Mouse (Mus musculus) olfactory bulb, adult 2 months (tissue): ENCODE data around the gene Pusl1. TPM values are rescaled to one million over a fixed set of nuclear protein-coding genes. Genes with fewer than 3 reads are reported as not detected.

Source experiments
- H3K27ac ChIP-seq: fragments of 200-500 bp; 2 replicates; pipeline ENCODE4 v1.5.1; 2012; ENCODE audit warnings: low read depth, low read length; ENCODE audit not compliant: insufficient read depth
- H3K4me1 ChIP-seq: fragments of 200-500 bp; 2 replicates; pipeline ENCODE4 v1.6.1; 2012; ENCODE audit warnings: low read length; ENCODE audit not compliant: control insufficient read depth, insufficient read depth
- H3K4me3 ChIP-seq: fragments of 200-500 bp; 2 replicates; pipeline ENCODE4 v1.5.1; 2012; ENCODE audit warnings: mild to moderate bottlenecking, low read depth, low read length, moderate library complexity; ENCODE audit not compliant: insufficient read depth
- CTCF ChIP-seq: fragments of 200-500 bp; IDR thresholded peaks from 2 replicates; pipeline ENCODE4 v1.5.1; 2012; ENCODE audit warnings: low read depth, mild to moderate bottlenecking, low read length, moderate library complexity; ENCODE audit not compliant: insufficient read depth
- POLR2A ChIP-seq: fragments of 200-500 bp; IDR thresholded peaks from 2 replicates; pipeline ENCODE4 v1.6.1; 2012; ENCODE audit warnings: mild to moderate bottlenecking, low read depth, low read length, moderate library complexity; ENCODE audit not compliant: insufficient read depth
- WGBS: fragments of 180-500 bp; shearing (Covaris S2); methylation state at CpG from one replicate; pipeline ENCODE4 v1.1.7; 2018; 5-methylcytosine and 5-hydroxymethylcytosine counted together
- polyA plus RNA-seq: library from polyadenylated mRNA; stranded (reverse); fragments of >200 nt; gene quantifications from 2 replicates; pipeline ENCODE4 v1.2.4, GENCODE M21; 2012; ENCODE audit warnings: low replicate concordance; ENCODE audit not compliant: missing spikeins, insufficient read depth, insufficient read length

The Pusl1 gene
- polyA plus RNA-seq, 1 experiment = not detected

- 24% methylated on average over 3 of the region's 3 CpGs for WGBS
- Histone ChIP-seq H3K4me1 (peaks cover 7% of the 10 kb centered on the region; the same call in 1 of the 2 replicates), H3K4me3 (no peak overlapping the region), H3K27ac (no peak overlapping the region)
- TF ChIP-seq CTCF = no peak
- TF ChIP-seq POLR2A = no peak
These were observed 9.6 kb upstream of the Pusl1 start for GRCm38 (mm10) chr4:155901205-155901604.

GRCm38 (mm10) chr4:155899355-155899754 lies 7.8 kb upstream of the Pusl1 start:
- TF ChIP-seq POLR2A (no peak), CTCF (no peak)
- Histone ChIP-seq H3K4me1 (peaks cover 21% of the 10 kb centered on the region), H3K4me3 (no peak overlapping the region), H3K27ac (no peak overlapping the region)
- 90% methylated on average over 7 of the region's 7 CpGs for WGBS

- TF ChIP-seq CTCF (no peak), POLR2A (no peak)
- H3K4me1 ChIP-seq = peaks cover 31% of the 10 kb centered on the region
- H3K4me3 ChIP-seq = no peak overlapping the region
- no peak overlapping the region for H3K27ac ChIP-seq
- WGBS = 98% methylated on average over 2 of the region's 2 CpGs
These were observed 6.7 kb upstream of the Pusl1 start for GRCm38 (mm10) chr4:155898318-155898717.

- Histone ChIP-seq H3K4me1 (peaks cover 30% of the 10 kb centered on the region), H3K27ac (no peak overlapping the region), H3K4me3 (no peak overlapping the region)
- WGBS = 98% methylated on average over 12 of the region's 12 CpGs
- TF ChIP-seq CTCF = no peak
- TF ChIP-seq POLR2A = no peak
These were observed 4.9 kb upstream of the Pusl1 start for GRCm38 (mm10) chr4:155896461-155896860.

- Histone ChIP-seq H3K27ac (no peak overlapping the region; the same call in 1 of the 2 replicates), H3K4me3 (no peak overlapping the region), H3K4me1 (peaks cover 27% of the 10 kb centered on the region)
- WGBS = 91% methylated on average over 4 of the region's 4 CpGs
- TF ChIP-seq POLR2A = no peak
- no peak for TF ChIP-seq CTCF
These were observed 4.2 kb upstream of the Pusl1 start for GRCm38 (mm10) chr4:155895826-155896225.

GRCm38 (mm10) chr4:155895216-155895615 lies 3.6 kb upstream of the Pusl1 start:
- peak overlapping the region; percentile 91 for H3K4me3 ChIP-seq
- peak overlapping the region; percentile 67 for H3K27ac ChIP-seq
- WGBS = 11% methylated on average over 6 of the region's 6 CpGs
- TF ChIP-seq POLR2A (no peak), CTCF (no peak)
- peaks cover 33% of the 10 kb centered on the region for H3K4me1 ChIP-seq

- H3K27ac ChIP-seq = peak overlapping the region; percentile 67; the same call in 1 of the 2 replicates
- H3K4me1 ChIP-seq = peaks cover 39% of the 10 kb centered on the region
- TF ChIP-seq POLR2A (no peak), CTCF (no peak)
- 8% methylated on average over 8 of the region's 8 CpGs for WGBS
- H3K4me3 ChIP-seq = peak overlapping the region; percentile 91
These were observed 2.8 kb upstream of the Pusl1 start for GRCm38 (mm10) chr4:155894311-155894881.

- H3K27ac ChIP-seq = no peak overlapping the region
- H3K4me1 ChIP-seq = peaks cover 40% of the 10 kb centered on the region
- TF ChIP-seq POLR2A = no peak
- TF ChIP-seq CTCF = no peak
- WGBS = 41% methylated on average over 8 of the region's 8 CpGs
- H3K4me3 ChIP-seq = peak overlapping the region; percentile 91
These were observed 1.7 kb upstream of the Pusl1 start for GRCm38 (mm10) chr4:155893212-155893690.

GRCm38 (mm10) chr4:155892438-155893211 lies 1.0 kb upstream of the Pusl1 start:
- Histone ChIP-seq H3K4me1 (peaks cover 40% of the 10 kb centered on the region), H3K4me3 (peak overlapping the region; percentile 91), H3K27ac (peak overlapping the region; percentile 69)
- TF ChIP-seq POLR2A = no peak
- TF ChIP-seq CTCF = no peak
- 3% methylated on average over 37 of the region's 37 CpGs for WGBS
